Mouse (Mus musculus): ENCODE measurements around the gene Plekhj1. TPM values are rescaled to one million over a fixed set of nuclear protein-coding genes. Genes with fewer than 3 reads are reported as not detected.

Plekhj1 gene
- total RNA-seq, 2 experiments from 2014 or later = 33.0 to 99.1 TPM

- no peak for ATAC-seq (replicated peaks; ENCODE audit: poor library complexity, severe bottlenecking)
Measured at GRCm38 (mm10) chr10:80755291-80756015, 43.0 kb downstream of the Plekhj1 start.

GRCm38 (mm10) chr10:80754594-80755290 is 43.7 kb downstream of the Plekhj1 start, which contains the start of gene Dot1l:
Dot1l (plus strand) TSS chr10:80755206.
- peak; percentile 67 for ATAC-seq (replicated peaks; ENCODE audit: poor library complexity, severe bottlenecking)

DNA sequence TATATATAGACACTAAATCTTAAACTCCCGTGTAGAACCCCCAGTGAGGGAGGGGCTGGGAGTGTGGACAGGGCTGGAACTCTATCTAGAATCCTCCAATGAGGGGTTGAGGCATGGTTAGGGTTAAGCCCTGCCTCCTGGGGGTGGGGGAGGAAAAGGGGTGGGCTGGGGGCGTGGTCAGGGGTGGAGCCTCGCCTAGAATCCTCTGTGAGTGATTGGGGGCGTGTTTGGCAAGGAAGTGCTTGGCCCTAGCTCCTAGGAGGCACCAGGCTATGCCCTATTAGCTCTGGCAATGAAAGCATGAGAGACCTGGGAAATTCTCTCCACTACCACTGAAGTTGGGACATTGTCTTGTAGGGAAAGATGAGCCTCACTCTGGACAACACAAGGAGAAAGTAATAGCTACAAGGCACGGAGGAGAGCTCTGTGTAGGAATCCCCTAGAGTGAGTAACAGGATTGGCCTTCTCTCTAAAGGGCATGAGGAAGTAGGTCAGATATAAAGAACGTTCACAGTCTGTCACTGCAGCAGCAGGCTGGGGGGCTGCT is 46.3 kb downstream of the Plekhj1 start:
- peak; percentile 54 for ATAC-seq (replicated peaks; ENCODE audit: poor library complexity, severe bottlenecking)

- ATAC-seq (replicated peaks; ENCODE audit: poor library complexity, severe bottlenecking) = peak; percentile 64
Measured at GRCm38 (mm10) chr10:80751188-80751832, 47.1 kb downstream of the Plekhj1 start.

DNA sequence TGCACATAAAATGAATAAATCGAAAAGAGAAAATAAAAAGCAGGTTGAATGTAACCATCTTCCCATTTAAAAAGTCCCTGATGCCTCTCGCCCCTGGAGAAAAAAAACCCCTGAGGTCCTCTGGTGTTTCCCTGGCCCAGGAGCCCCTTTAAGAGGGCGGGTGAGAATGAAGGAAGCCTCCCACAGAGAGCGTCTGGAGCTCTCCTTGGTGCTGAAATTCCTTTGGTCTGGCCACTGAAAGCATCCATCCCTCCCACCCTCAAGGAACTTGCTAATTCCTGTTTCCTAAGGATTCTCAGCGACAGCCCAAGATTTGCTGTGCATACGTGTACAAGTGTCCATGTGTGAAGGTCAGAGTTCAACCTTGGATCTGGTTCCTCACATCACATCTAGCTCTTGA is 49.8 kb downstream of the Plekhj1 start:
- 0 out of 2 replicates have a peak, but pooled peaks have one; percentile 18 for ATAC-seq (replicated peaks; ENCODE audit: poor library complexity, severe bottlenecking)

DNA sequence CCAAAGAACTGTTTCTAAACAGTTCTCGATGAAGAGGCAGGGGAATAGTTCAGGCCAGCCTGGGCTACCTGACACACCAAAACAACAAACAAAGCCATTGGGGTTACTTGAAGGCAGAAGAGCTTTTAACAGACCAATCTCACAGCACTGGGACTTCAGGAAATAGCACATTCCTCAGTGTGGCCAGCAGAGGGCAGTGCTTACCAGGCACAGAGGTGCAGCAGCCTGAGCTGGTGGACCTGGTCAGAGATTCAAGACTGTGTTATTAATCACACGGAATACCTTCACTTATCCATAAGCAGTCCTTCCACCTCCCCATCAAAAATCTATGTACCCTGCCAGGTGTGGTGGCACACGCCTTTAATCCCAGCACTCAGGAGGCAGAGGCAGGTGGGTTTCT is 51.0 kb downstream of the Plekhj1 start:
- ATAC-seq (replicated peaks; ENCODE audit: poor library complexity, severe bottlenecking) = peak; percentile 36

Other genes with a start within 250 kb of the Plekhj1 start
- gene Rexo1, start 237.1 kb downstream of the Plekhj1 start, total RNA-seq (2014; fragmentation: Nextera tagmentation) = 43.7 and 48.2 TPM in 2 replicates
- 17.5 and 28.8 TPM in 2 replicates for gene Rexo1, start 237.1 kb downstream of the Plekhj1 start, total RNA-seq (2017)
- 9.3 and 10.1 TPM in 2 replicates for gene Klf16, start 221.3 kb downstream of the Plekhj1 start, total RNA-seq (2014; fragmentation: Nextera tagmentation)
- gene Klf16, start 221.3 kb downstream of the Plekhj1 start, total RNA-seq (2017) = 2.8 and 6.8 TPM in 2 replicates
- gene Abhd17a, start 208.3 kb downstream of the Plekhj1 start, total RNA-seq (2014; fragmentation: Nextera tagmentation) = 27.7 and 36.2 TPM in 2 replicates
- 24.2 and 33.5 TPM in 2 replicates for gene Abhd17a, start 208.3 kb downstream of the Plekhj1 start, total RNA-seq (2017)
- 40.5 and 72.3 TPM in 2 replicates for gene Scamp4, start 195.8 kb downstream of the Plekhj1 start, total RNA-seq (2014; fragmentation: Nextera tagmentation)
- 10.7 and 11.4 TPM in 2 replicates for gene Scamp4, start 195.8 kb downstream of the Plekhj1 start, total RNA-seq (2017)
- 0.79 TPM in 1 of 2 replicates, not detected in the other for gene Adat3, start 195.7 kb downstream of the Plekhj1 start, total RNA-seq (2014; fragmentation: Nextera tagmentation)
- gene Adat3, start 195.7 kb downstream of the Plekhj1 start, total RNA-seq (2017) = 0.34 and 0.67 TPM in 2 replicates
- 3.1 TPM in 1 of 2 replicates, not detected in the other for gene Gm49322, start 192.6 kb downstream of the Plekhj1 start, total RNA-seq (2014; fragmentation: Nextera tagmentation)
- 0.39 TPM in 1 of 2 replicates, not detected in the other for gene Gm49322, start 192.6 kb downstream of the Plekhj1 start, total RNA-seq (2017)
- 47.7 and 65.2 TPM in 2 replicates for gene Csnk1g2, start 175.8 kb downstream of the Plekhj1 start, total RNA-seq (2014; fragmentation: Nextera tagmentation)
- gene Csnk1g2, start 175.8 kb downstream of the Plekhj1 start, total RNA-seq (2017) = 112 and 127 TPM in 2 replicates
- 26.1 and 34.6 TPM in 2 replicates for gene Btbd2, start 141.6 kb downstream of the Plekhj1 start, total RNA-seq (2014; fragmentation: Nextera tagmentation)
- gene Btbd2, start 141.6 kb downstream of the Plekhj1 start, total RNA-seq (2017) = 13.3 and 34.8 TPM in 2 replicates
- gene Mknk2, start 120.5 kb downstream of the Plekhj1 start, total RNA-seq (2014; fragmentation: Nextera tagmentation) = 49.2 and 63.3 TPM in 2 replicates
- 37.7 and 58.0 TPM in 2 replicates for gene Mknk2, start 120.5 kb downstream of the Plekhj1 start, total RNA-seq (2017)
- 34.1 and 37.2 TPM in 2 replicates for gene Mob3a, start 96.6 kb downstream of the Plekhj1 start, total RNA-seq (2014; fragmentation: Nextera tagmentation)
- 34.2 and 59.8 TPM in 2 replicates for gene Mob3a, start 96.6 kb downstream of the Plekhj1 start, total RNA-seq (2017)
- gene Izumo4, start 96.4 kb downstream of the Plekhj1 start, total RNA-seq (2014; fragmentation: Nextera tagmentation) = 9.0 and 17.3 TPM in 2 replicates
- 7.1 and 7.8 TPM in 2 replicates for gene Izumo4, start 96.4 kb downstream of the Plekhj1 start, total RNA-seq (2017)
- 43.2 and 47.8 TPM in 2 replicates for gene Ap3d1, start 56.4 kb downstream of the Plekhj1 start, total RNA-seq (2014; fragmentation: Nextera tagmentation)
- 34.5 and 42.2 TPM in 2 replicates for gene Ap3d1, start 56.4 kb downstream of the Plekhj1 start, total RNA-seq (2017)
- 41.6 and 52.6 TPM in 2 replicates for gene Dot1l, start 43.4 kb downstream of the Plekhj1 start, total RNA-seq (2014; fragmentation: Nextera tagmentation)
- 9.7 and 13.4 TPM in 2 replicates for gene Dot1l, start 43.4 kb downstream of the Plekhj1 start, total RNA-seq (2017)
- 88.0 and 106 TPM in 2 replicates for gene Sf3a2, start 428 bp downstream of the Plekhj1 start, total RNA-seq (2014; fragmentation: Nextera tagmentation)
- gene Sf3a2, start 428 bp downstream of the Plekhj1 start, total RNA-seq (2017) = 13.8 and 18.3 TPM in 2 replicates
- not detected in 2 replicates for gene Amh, start 6.6 kb upstream of the Plekhj1 start, total RNA-seq (2014; fragmentation: Nextera tagmentation)
- gene Amh, start 6.6 kb upstream of the Plekhj1 start, total RNA-seq (2017) = 0.15 TPM in 1 of 2 replicates, not detected in the other
- gene Jsrp1, start 14.9 kb upstream of the Plekhj1 start, total RNA-seq (2014; fragmentation: Nextera tagmentation) = not detected in 2 replicates
- not detected in 2 replicates for gene Jsrp1, start 14.9 kb upstream of the Plekhj1 start, total RNA-seq (2017)
- gene Oaz1, start 28.0 kb upstream of the Plekhj1 start, total RNA-seq (2014; fragmentation: Nextera tagmentation) = 1,332 and 1,363 TPM in 2 replicates
- 324 and 374 TPM in 2 replicates for gene Oaz1, start 28.0 kb upstream of the Plekhj1 start, total RNA-seq (2017)
- 0.21 TPM in 1 of 2 replicates, not detected in the other for gene Lingo3, start 45.4 kb upstream of the Plekhj1 start, total RNA-seq (2014; fragmentation: Nextera tagmentation)
- gene Lingo3, start 45.4 kb upstream of the Plekhj1 start, total RNA-seq (2017) = 0.15 TPM in 1 of 2 replicates, not detected in the other
- gene Lsm7, start 56.6 kb upstream of the Plekhj1 start, total RNA-seq (2014; fragmentation: Nextera tagmentation) = 207 and 210 TPM in 2 replicates
- gene Lsm7, start 56.6 kb upstream of the Plekhj1 start, total RNA-seq (2017) = 378 and 439 TPM in 2 replicates
- 15.2 and 20.9 TPM in 2 replicates for gene Sppl2b, start 56.6 kb upstream of the Plekhj1 start, total RNA-seq (2014; fragmentation: Nextera tagmentation)
- 12.2 and 14.1 TPM in 2 replicates for gene Sppl2b, start 56.6 kb upstream of the Plekhj1 start, total RNA-seq (2017)
- gene Tmprss9, start 73.2 kb upstream of the Plekhj1 start, total RNA-seq (2014; fragmentation: Nextera tagmentation) = not detected in 2 replicates
- not detected in 2 replicates for gene Tmprss9, start 73.2 kb upstream of the Plekhj1 start, total RNA-seq (2017)
- gene Timm13, start 102.3 kb upstream of the Plekhj1 start, total RNA-seq (2014; fragmentation: Nextera tagmentation) = 145 and 158 TPM in 2 replicates
- gene Timm13, start 102.3 kb upstream of the Plekhj1 start, total RNA-seq (2017) = 38.2 and 50.4 TPM in 2 replicates
- gene Lmnb2, start 119.6 kb upstream of the Plekhj1 start, total RNA-seq (2014; fragmentation: Nextera tagmentation) = 24.9 and 35.1 TPM in 2 replicates
- 56.2 and 62.8 TPM in 2 replicates for gene Lmnb2, start 119.6 kb upstream of the Plekhj1 start, total RNA-seq (2017)
- gene Gadd45b, start 131.4 kb upstream of the Plekhj1 start, total RNA-seq (2014; fragmentation: Nextera tagmentation) = 20.1 and 21.5 TPM in 2 replicates
- gene Gadd45b, start 131.4 kb upstream of the Plekhj1 start, total RNA-seq (2017) = 25.6 and 27.6 TPM in 2 replicates
- 0.30 and 1.5 TPM in 2 replicates for gene Gng7, start 216.3 kb upstream of the Plekhj1 start, total RNA-seq (2014; fragmentation: Nextera tagmentation)
- 0.09 and 0.46 TPM in 2 replicates for gene Gng7, start 216.3 kb upstream of the Plekhj1 start, total RNA-seq (2017)
- gene Diras1, start 227.0 kb upstream of the Plekhj1 start, total RNA-seq (2014; fragmentation: Nextera tagmentation) = not detected in 2 replicates
- not detected in 2 replicates for gene Diras1, start 227.0 kb upstream of the Plekhj1 start, total RNA-seq (2017)
- 3.1 and 5.9 TPM in 2 replicates for gene Slc39a3, start 238.8 kb upstream of the Plekhj1 start, total RNA-seq (2014; fragmentation: Nextera tagmentation)
- gene Slc39a3, start 238.8 kb upstream of the Plekhj1 start, total RNA-seq (2017) = 4.3 and 5.3 TPM in 2 replicates

Data from granulocyte monocyte progenitor cell, adult 5-6 weeks (primary cell).